Mouse (Mus musculus) midbrain, embryonic 16.5 days (tissue): ENCODE data around the gene Gm6121. TPM values are rescaled to one million over a fixed set of nuclear protein-coding genes. Genes with fewer than 3 reads are reported as not detected.
"Not testable (repeated sequence)": the region's sequence is repeated elsewhere in the genome, so short reads cannot be mapped to it uniquely, and the experiment has no call there.

ENCODE experiments used
- ATAC-seq: fragments of 200-750 bp; cut with Nextera tagmentation; 2 replicates; pipeline ENCODE4 v1.8.0; 2017; ENCODE audit warnings: moderate TSS enrichment
- H3K27ac ChIP-seq: fragments of 300-500 bp; sonication (generic); 2 replicates; pipeline ENCODE4 v1.5.1; 2014; ENCODE audit warnings: mild to moderate bottlenecking, low read length, mixed read lengths
- H3K27me3 ChIP-seq: fragments of 300-500 bp; sonication (generic); 2 replicates; pipeline ENCODE4 v1.6.1; 2014; ENCODE audit warnings: low read depth, low read length, mixed read lengths; ENCODE audit not compliant: control insufficient read depth, insufficient read depth
- H3K36me3 ChIP-seq: fragments of 300-500 bp; sonication (generic); 2 replicates; pipeline ENCODE4 v1.6.1; 2014; ENCODE audit warnings: mild to moderate bottlenecking, low read length, moderate library complexity, mixed read lengths; ENCODE audit not compliant: control insufficient read depth, insufficient read depth
- H3K4me1 ChIP-seq: fragments of 300-500 bp; sonication (generic); 2 replicates; pipeline ENCODE4 v1.6.1; 2014; ENCODE audit warnings: mild to moderate bottlenecking, low read length, mixed read lengths; ENCODE audit not compliant: control insufficient read depth, insufficient read depth
- H3K4me2 ChIP-seq: fragments of 300-500 bp; sonication (generic); 2 replicates; pipeline ENCODE4 v1.6.1; 2014; ENCODE audit warnings: mild to moderate bottlenecking, low read length, mixed read lengths
- H3K4me3 ChIP-seq: fragments of 300-500 bp; sonication (generic); 2 replicates; pipeline ENCODE4 v1.5.1; 2014; ENCODE audit warnings: low read depth, mild to moderate bottlenecking, low read length, moderate library complexity, mixed read lengths
- H3K9ac ChIP-seq: fragments of 300-500 bp; sonication (generic); 2 replicates; pipeline ENCODE4 v1.6.1; 2014; ENCODE audit warnings: low read depth, low read length, mixed read lengths
- H3K9me3 ChIP-seq: fragments of 300-500 bp; sonication (generic); replicated peaks from 2 replicates; pipeline ENCODE4 v1.6.1; 2014; ENCODE audit warnings: mild to moderate bottlenecking, low read length, mixed read lengths; ENCODE audit not compliant: control insufficient read depth, poor library complexity, severe bottlenecking
- WGBS: fragments of 180-500 bp; shearing (Covaris S2); extraction: QIAGEN DNeasy Blood & Tissue Kit; methylation state at CpG from one replicate; pipeline ENCODE4 v1.1.7; 2014; 5-methylcytosine and 5-hydroxymethylcytosine counted together
- polyA plus RNA-seq: library from polyadenylated mRNA; unstranded; fragments of >200 nt; fragmentation: Nextera tagmentation; extraction: Ambion mirVana; gene quantifications from 2 replicates; pipeline ENCODE4 v1.2.1, GENCODE M21; 2015

Gene Gm6121
- polyA plus RNA-seq = not detected in 2 replicates

- not testable (repeated sequence) for H3K27ac ChIP-seq, H3K9me3 ChIP-seq, H3K4me3 ChIP-seq, H3K4me1 ChIP-seq, H3K4me2 ChIP-seq, H3K36me3 ChIP-seq, H3K9ac ChIP-seq, ATAC-seq, H3K27me3 ChIP-seq
- WGBS = no CpG with 5 or more reads among the region's 5 CpGs
Observed at GRCm38 (mm10) chrX:26935597-26935996, at the start of gene Gm6121. Gm6121 (minus strand) TSS chrX:26935697.

Other genes with a start within 250 kb of the Gm6121 start
- not detected in 2 replicates for gene Gm14525, start 233.1 kb downstream of the Gm6121 start, polyA plus RNA-seq